Comparison of ENCODE assay signal across 9 mouse cellular contexts in the genomic region with DNA sequence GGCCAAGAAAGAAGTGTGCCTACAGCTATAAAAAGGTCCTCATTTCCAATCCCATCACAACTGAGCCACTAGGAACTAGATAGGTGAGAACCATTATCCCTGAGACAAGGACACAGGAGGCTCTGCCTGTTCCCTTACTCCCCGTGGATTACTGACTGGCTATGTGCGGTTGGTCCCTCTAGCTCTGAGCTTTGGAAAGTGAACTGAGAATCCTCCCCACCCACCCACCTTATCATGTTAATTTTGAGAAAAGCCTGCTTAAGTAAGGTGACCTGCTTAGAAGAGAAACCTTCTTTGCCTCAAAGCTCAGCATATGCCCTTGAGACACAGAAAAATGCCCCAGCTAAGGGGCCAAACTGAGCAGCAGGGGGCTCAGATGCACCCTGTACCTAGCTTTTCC. TPM values are rescaled to one million over a fixed set of nuclear protein-coding genes. Genes with fewer than 3 reads are reported as not detected.
A peak's percentile ranks its signal among the peaks of the same experiment; 100 is the strongest.
DNase-seq lines count a peak whose midpoint lies in the region; ATAC-seq and TF ChIP-seq lines count a peak whose summit lies in the region.
"Had no signal": no experiment of that assay in that cellular context is flagged by ENCODE, and none has a peak within 500 bp of the region (broad histone marks: within the 10 kb centered on the region; RNA-seq: fewer than 3 reads in every experiment).

No protein-coding gene starts in this region.

- peaks cover 3% of the 10 kb centered on the region for H3K36me3 ChIP-seq in heart, adult 2 months (ENCODE audit: control insufficient read depth, insufficient read depth, low read length)
- peaks cover 8% of the 10 kb centered on the region for H3K36me3 ChIP-seq in thymus, adult 2 months (ENCODE audit: control insufficient read depth, insufficient read depth, low read length)
- H3K36me3 ChIP-seq in liver, embryonic 14.5 days (replicated peaks; ENCODE audit: control insufficient read depth, insufficient read depth, low read depth) = no peaks in the 10 kb centered on the region

- peak overlapping the region; percentile 75 for H3K4me3 ChIP-seq in heart, adult 2 months
- peak overlapping the region; percentile 55; the same call in 1 of the 2 replicates for H3K4me3 ChIP-seq in thymus, adult 2 months (ENCODE audit: control insufficient read depth, insufficient read depth, low read length)
- no peak overlapping the region for H3K4me3 ChIP-seq in liver, embryonic 14.5 days (ENCODE audit: insufficient read depth in 1 of 2, low read depth in 2 of 2, low read length in 2 of 2)

- peaks cover 23% of the 10 kb centered on the region for H3K4me1 ChIP-seq in heart, adult 2 months (ENCODE audit: control insufficient read depth, insufficient read depth, low read length)
- H3K4me1 ChIP-seq in thymus, adult 2 months (replicated peaks; ENCODE audit: control insufficient read depth, insufficient read depth, low read length) = peaks cover 75% of the 10 kb centered on the region
- H3K4me1 ChIP-seq in liver, embryonic 14.5 days (replicated peaks; ENCODE audit: control insufficient read depth in 2 of 2, insufficient read depth in 2 of 2, low read length in 1 of 2) = peaks cover 13 to 42% of the 10 kb centered on the region in 2 experiments

- no peak for TF ChIP-seq POLR2A in heart, adult 2 months (IDR thresholded peaks at IDR 0.05; ENCODE audit: insufficient read depth, low read depth, low read length)
- no peak for TF ChIP-seq POLR2A in thymus, adult 2 months (IDR thresholded peaks at IDR 0.05; ENCODE audit: control insufficient read depth, extremely low read depth, insufficient read depth, low read length, poor library complexity)

- no peak for TF ChIP-seq EP300 in heart, adult 2 months (IDR thresholded peaks at IDR 0.05; ENCODE audit: insufficient read depth, low read depth, low read length)
- TF ChIP-seq EP300 in liver, embryonic 14.5 days (IDR thresholded peaks at IDR 0.05; ENCODE audit: low read depth) = no peak

- WGBS in heart, adult 2 months = 43% methylated on average over 2 of the region's 2 CpGs
- 34% methylated on average over 2 of the region's 2 CpGs for WGBS in thymus, adult 2 months
- 17% methylated on average over 2 of the region's 2 CpGs for WGBS in liver, embryonic 14.5 days (ENCODE audit: insufficient replicate concordance)

- no peaks in the 10 kb centered on the region for H3K27me3 ChIP-seq in heart, adult 2 months (ENCODE audit: control insufficient read depth, insufficient read depth, low read length)
- no peaks in the 10 kb centered on the region for H3K27me3 ChIP-seq in thymus, adult 2 months (ENCODE audit: control insufficient read depth, insufficient read depth, low read length)
- H3K27me3 ChIP-seq in liver, embryonic 14.5 days (ENCODE audit: control insufficient read depth, insufficient read depth, low read length) = peaks cover 4% of the 10 kb centered on the region

- ATAC-seq in liver, embryonic 14.5 days (ENCODE audit: insufficient read depth) = no peak

- peak overlapping the region; percentile 88 for H3K27ac ChIP-seq in heart, adult 2 months
- peak overlapping the region; percentile 66 for H3K27ac ChIP-seq in thymus, adult 2 months (ENCODE audit: control insufficient read depth, insufficient read depth, low read length)
- H3K27ac ChIP-seq in liver, embryonic 14.5 days = no peak overlapping the region

- H3K4me2 ChIP-seq in liver, embryonic 14.5 days (ENCODE audit: low read depth) = peak overlapping the region; percentile 67

- no peak for TF ChIP-seq CTCF in heart, adult 2 months (IDR thresholded peaks at IDR 0.05)
- no peak for TF ChIP-seq CTCF in thymus, adult 2 months (IDR thresholded peaks at IDR 0.05; ENCODE audit: borderline replicate concordance, control insufficient read depth, extremely low read depth, insufficient read depth, low read length, poor library complexity)
- no peak for TF ChIP-seq CTCF in liver, embryonic 14.5 days (IDR thresholded peaks at IDR 0.05; ENCODE audit: low read depth)

- 0 out of 2 replicates have a peak, but pooled peaks cover 4% of the 10 kb centered on the region for H3K79me2 ChIP-seq in heart, adult 2 months (replicated peaks; ENCODE audit: control insufficient read depth, insufficient read depth, low read length)

- no peak for DNase-seq in heart, adult 2 months
- no peak for DNase-seq in heart, postnatal 36 days
- DNase-seq in thymus, adult 2 months = no peak
- DNase-seq in thymus, adult 18-20 months = no peak
- DNase-seq in liver, embryonic 14.5 days (ENCODE audit: low read depth in 3 of 3, low spot score in 3 of 3) = no peak
- DNase-seq in ovary, postnatal 10 days (ENCODE audit: low spot score) = no peak
- no peak for DNase-seq in layer of hippocampus, adult 11-12 months (ENCODE audit: low spot score)
- DNase-seq in frontal cortex, postnatal 14 days (ENCODE audit: low spot score in 2 of 2) = no peak
- DNase-seq: right cerebral cortex, postnatal 4 days had no signal

- intact Hi-C loops in heart, adult 2 months (cut with DNase I) = no loop called here
- intact Hi-C loops in heart, postnatal 36 days (cut with DNase I) = no loop called here

- H3K9ac ChIP-seq in heart, adult 2 months (ENCODE audit: low read depth, low read length) = peak overlapping the region; percentile 90
- H3K9ac ChIP-seq in liver, embryonic 14.5 days (replicated peaks) = no peak overlapping the region

- no peaks in the 10 kb centered on the region for H3K9me3 ChIP-seq in liver, embryonic 14.5 days (ENCODE audit: control insufficient read depth, low read length)

RNA-seq across cellular contexts. Expression of a gene that starts 14.9 kb away (rescaled TPM):
- 10 to 100 TPM; 23.7 to 25.7 TPM for total RNA-seq in heart, adult 2 months (2021)
- 54.9 and 61.8 TPM in 2 replicates for polyA plus RNA-seq in heart, adult 2 months (2012; rRNA removed)
- 10 to 100 TPM; 26.9 to 37.1 TPM for total RNA-seq in heart, postnatal 36 days (2021)
- 827 and 963 TPM in 2 replicates for polyA plus RNA-seq in thymus, adult 2 months (2012; rRNA removed)
- 8.6 and 11.3 TPM in 2 replicates for polyA plus RNA-seq in liver, embryonic 14.5 days (2012; rRNA removed)
- polyA plus RNA-seq in liver, embryonic 14.5 days (2014; fragmentation: Nextera tagmentation; extraction: Ambion mirVana) = 4.7 and 6.6 TPM in 2 replicates

RNA-seq across cellular contexts. Expression of a gene that starts 51.1 kb away (rescaled TPM):
- total RNA-seq in heart, adult 2 months (2021) = 10 to 100 TPM; 72.7 to 73.0 TPM
- polyA plus RNA-seq in heart, adult 2 months (2012; rRNA removed) = 82.8 and 85.3 TPM in 2 replicates
- 10 to 100 TPM; 73.3 to 84.1 TPM for total RNA-seq in heart, postnatal 36 days (2021)
- 62.1 and 62.8 TPM in 2 replicates for polyA plus RNA-seq in thymus, adult 2 months (2012; rRNA removed)
- polyA plus RNA-seq in liver, embryonic 14.5 days (2012; rRNA removed) = 35.0 and 47.8 TPM in 2 replicates
- polyA plus RNA-seq in liver, embryonic 14.5 days (2014; fragmentation: Nextera tagmentation; extraction: Ambion mirVana) = 73.9 and 74.7 TPM in 2 replicates

Comparison
In these comparisons a context has a peak if more than half of its experiments do, and no peak if none do; other contexts are left out.
1. H3K4me3 ChIP-seq: peak in heart, adult 2 months (single experiment) and thymus, adult 2 months (single experiment); none in liver, embryonic 14.5 days (0 of 2).
2. RNA of a gene that starts 14.9 kb away (polyA plus RNA-seq): 827 to 963 TPM in thymus, adult 2 months; 54.9 to 61.8 TPM in heart, adult 2 months and 4.7 to 11.3 TPM in liver, embryonic 14.5 days; every median in the first group is over 10 times any median in the second.